Mouse (Mus musculus) cerebellum, postnatal 14 days (tissue): ENCODE measurements around the gene Slc38a1.

Experiments used
- DNase-seq, 2 experiments: peaks; one replicate each; pipeline ENCODE4 v3.0.0; 2021; ENCODE audit warnings: mixed read lengths in 2 of 2

Gene Slc38a1

GRCm38 (mm10) chr15:96551569-96552380, 90.9 kb downstream of the Slc38a1 start:
- DNase-seq: peak; percentile 72 to 82

- no peak for DNase-seq
These were observed 91.6 kb downstream of the Slc38a1 start for GRCm38 (mm10) chr15:96551107-96551506.

- no peak for DNase-seq
These were observed 94.3 kb downstream of the Slc38a1 start for GRCm38 (mm10) chr15:96548363-96548762.

GRCm38 (mm10) chr15:96547256-96548195, 95.2 kb downstream of the Slc38a1 start:
- DNase-seq: peak; percentile 42 to 51

GRCm38 (mm10) chr15:96543181-96543828, 99.4 kb downstream of the Slc38a1 start:
- DNase-seq: peak; percentile 68 to 81

- no peak for DNase-seq
These were observed 100.6 kb downstream of the Slc38a1 start for GRCm38 (mm10) chr15:96542135-96542534.

GRCm38 (mm10) chr15:96537272-96537671, 105.4 kb downstream of the Slc38a1 start:
- no peak for DNase-seq

GRCm38 (mm10) chr15:96536412-96536811, 106.3 kb downstream of the Slc38a1 start:
- no peak for DNase-seq

GRCm38 (mm10) chr15:96527686-96528085, 115.0 kb downstream of the Slc38a1 start:
- no peak for DNase-seq

- no peak for DNase-seq
These were observed 118.4 kb downstream of the Slc38a1 start for GRCm38 (mm10) chr15:96524239-96524738.
